Mouse (Mus musculus) hindbrain, postnatal 0 days (tissue): ENCODE results near the gene Ascc3. TPM values are rescaled to one million over a fixed set of nuclear protein-coding genes. Genes with fewer than 3 reads are reported as not detected.

Experiments used
- ATAC-seq: fragments of 200-750 bp; cut with Nextera tagmentation; 2 replicates; pipeline ENCODE4 v1.8.0; 2017; ENCODE audit warnings: mild to moderate bottlenecking, moderate TSS enrichment, moderate library complexity
- DNase-seq: peaks from one replicate; pipeline ENCODE4 v3.0.0-alpha.2; 2015; ENCODE audit warnings: low spot score
- H3K27ac ChIP-seq: fragments of 300-500 bp; sonication (generic); 2 replicates; pipeline ENCODE4 v1.5.1; 2014; ENCODE audit warnings: mild to moderate bottlenecking
- H3K27me3 ChIP-seq: fragments of 300-500 bp; sonication (generic); 2 replicates; pipeline ENCODE4 v1.6.1; 2014; ENCODE audit warnings: low read length, mixed read lengths; ENCODE audit not compliant: insufficient read depth
- H3K36me3 ChIP-seq: fragments of 300-500 bp; sonication (generic); 2 replicates; pipeline ENCODE4 v1.6.1; 2014; ENCODE audit warnings: low read length, mixed read lengths; ENCODE audit not compliant: insufficient read depth
- H3K4me1 ChIP-seq: fragments of 300-500 bp; sonication (generic); 2 replicates; pipeline ENCODE4 v1.6.1; 2014; ENCODE audit warnings: antibody characterized with exemption, low read length, mixed read lengths; ENCODE audit not compliant: insufficient read depth
- H3K4me2 ChIP-seq: fragments of 300-500 bp; sonication (generic); 2 replicates; pipeline ENCODE4 v1.6.1; 2014; ENCODE audit warnings: low read depth, mild to moderate bottlenecking, low read length, moderate library complexity, mixed read lengths
- H3K4me3 ChIP-seq: fragments of 300-500 bp; sonication (generic); 2 replicates; pipeline ENCODE4 v1.5.1; 2014; ENCODE audit warnings: low read length
- H3K9ac ChIP-seq: fragments of 300-500 bp; sonication (generic); replicated peaks from 2 replicates; pipeline ENCODE4 v1.6.1; 2014; ENCODE audit warnings: mild to moderate bottlenecking, low read length, moderate library complexity, mixed read lengths
- H3K9me3 ChIP-seq: fragments of 300-500 bp; sonication (generic); 2 replicates; pipeline ENCODE4 v1.6.1; 2016; ENCODE audit warnings: low read length, mixed read lengths
- CTCF ChIP-seq: IDR thresholded peaks from 2 replicates; pipeline ENCODE4 v1.5.1; 2016; ENCODE audit warnings: antibody characterized with exemption, control low read depth, low read depth
- WGBS: fragments of 180-500 bp; shearing (Covaris S2); extraction: QIAGEN DNeasy Blood & Tissue Kit; methylation state at CpG from one replicate; pipeline ENCODE4 v1.1.7; 2014; 5-methylcytosine and 5-hydroxymethylcytosine counted together
- polyA plus RNA-seq: library from polyadenylated mRNA; unstranded; fragments of >200 nt; fragmentation: Nextera tagmentation; extraction: Ambion mirVana; gene quantifications from 2 replicates; pipeline ENCODE4 v1.2.1, GENCODE M21; 2015
- total RNA-seq: library from RNA; depleted of rRNA; stranded (reverse); fragments of >200 nt; gene quantifications from 2 replicates; pipeline ENCODE4 v1.2.3, GENCODE M21; 2014

Ascc3 gene
- total and polyA plus RNA-seq, 2 experiments from 2014 or later, result 14.3 to 20.6 TPM

GRCm38 (mm10) chr10:50896767-50897390, 304.4 kb downstream of the Ascc3 start:
- Histone ChIP-seq H3K27ac (no peak overlapping the region), H3K9me3 (no peaks in the 10 kb centered on the region), H3K9ac (no peak overlapping the region), H3K4me2 (no peak overlapping the region), H3K4me1 (peaks cover 3% of the 10 kb centered on the region; the same call in 1 of the 2 replicates), H3K36me3 (no peaks in the 10 kb centered on the region), H3K27me3 (peaks cover 89% of the 10 kb centered on the region), H3K4me3 (no peak overlapping the region)
- WGBS, result 11% methylated on average over 3 of the region's 3 CpGs
- ATAC-seq, result no peak
- no peak for DNase-seq
- no peak for TF ChIP-seq CTCF

GRCm38 (mm10) chr10:50897530-50898471, 305.3 kb downstream of the Ascc3 start:
- ATAC-seq, result no peak
- peak; percentile 62 for DNase-seq

GRCm38 (mm10) chr10:50898621-50899020, 306.2 kb downstream of the Ascc3 start:
- 19% methylated on average over 2 of the region's 2 CpGs for WGBS

More at GRCm38 (mm10) chr10:50897530-50898471, 305.3 kb downstream of the Ascc3 start:
- H3K4me1 ChIP-seq, result peaks cover 3% of the 10 kb centered on the region; the same call in 1 of the 2 replicates
- 2% methylated on average over 32 of the region's 32 CpGs for WGBS
- no peak overlapping the region for H3K27ac ChIP-seq
- no peak overlapping the region for H3K4me2 ChIP-seq
- H3K36me3 ChIP-seq, result no peaks in the 10 kb centered on the region
- H3K4me3 ChIP-seq, result no peak overlapping the region
- H3K27me3 ChIP-seq, result peaks cover 88% of the 10 kb centered on the region
- no peaks in the 10 kb centered on the region for H3K9me3 ChIP-seq
- H3K9ac ChIP-seq, result no peak overlapping the region
- peak; percentile 58 for TF ChIP-seq CTCF

GRCm38 (mm10) chr10:50899846-50900745, 307.6 kb downstream of the Ascc3 start:
- H3K4me1 ChIP-seq, result no peaks in the 10 kb centered on the region
- DNase-seq (no peak), ATAC-seq (no peak)
- no peaks in the 10 kb centered on the region for H3K36me3 ChIP-seq
- H3K27me3 ChIP-seq, result peaks cover 80% of the 10 kb centered on the region
- no peak overlapping the region for H3K4me3 ChIP-seq
- TF ChIP-seq CTCF, result no peak
- H3K4me2 ChIP-seq, result no peak overlapping the region
- H3K27ac ChIP-seq, result no peak overlapping the region
- WGBS, result 2% methylated on average over 21 of the region's 21 CpGs
- H3K9me3 ChIP-seq, result no peaks in the 10 kb centered on the region
- no peak overlapping the region for H3K9ac ChIP-seq

More at GRCm38 (mm10) chr10:50898621-50899020, 306.2 kb downstream of the Ascc3 start:
- Histone ChIP-seq H3K4me1 (peaks cover 3% of the 10 kb centered on the region; the same call in 1 of the 2 replicates), H3K36me3 (no peaks in the 10 kb centered on the region), H3K27me3 (peaks cover 80% of the 10 kb centered on the region), H3K4me3 (no peak overlapping the region), H3K9me3 (no peaks in the 10 kb centered on the region), H3K9ac (no peak overlapping the region), H3K4me2 (no peak overlapping the region), H3K27ac (no peak overlapping the region)
- ATAC-seq (no peak), DNase-seq (no peak)
- TF ChIP-seq CTCF, result no peak
